28 mouse cellular contexts compared by ENCODE assay signal in the genomic region with DNA sequence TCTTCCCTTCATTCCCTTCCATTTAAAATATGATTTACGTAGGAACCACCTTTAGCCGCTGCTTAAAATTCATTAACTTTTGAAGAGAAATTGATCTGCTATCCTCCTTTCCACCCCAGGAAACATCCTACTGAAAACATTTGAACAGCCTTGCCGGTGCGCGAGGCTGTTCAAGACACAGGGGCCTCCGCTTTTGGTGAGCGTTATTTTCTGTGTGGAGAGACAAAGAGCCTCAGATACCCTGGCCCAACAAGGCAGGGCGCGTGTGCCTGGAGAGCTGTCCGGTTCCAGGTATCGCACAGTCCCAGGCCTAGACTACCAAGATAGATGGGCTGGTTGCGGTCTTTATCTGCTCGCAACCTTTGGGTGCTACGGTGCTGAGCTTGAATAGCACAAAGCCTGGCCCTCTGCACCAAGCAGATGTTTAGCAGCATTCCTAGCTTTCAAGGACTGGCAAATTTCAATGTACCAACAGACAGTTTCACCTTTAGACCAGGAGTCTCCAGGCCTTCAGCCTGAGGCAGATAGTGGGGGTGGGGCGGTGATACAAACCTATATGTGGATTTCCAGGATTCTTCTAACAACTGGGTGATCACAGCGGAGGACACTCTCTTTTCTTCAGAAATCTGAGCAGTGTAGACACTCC. TPM values are rescaled to one million over a fixed set of nuclear protein-coding genes. Genes with fewer than 3 reads are reported as not detected.
DNase-seq lines count a peak whose midpoint lies in the region; ATAC-seq lines count a peak whose summit lies in the region.
"Had no signal": no experiment of that assay in that cellular context is flagged by ENCODE, and none has a peak within 500 bp of the region (broad histone marks: within the 10 kb centered on the region; RNA-seq: fewer than 3 reads in every experiment).

No protein-coding gene starts in this region.

- ATAC-seq in midbrain, embryonic 15.5 days (replicated peaks), result no peak
- no peak for ATAC-seq in forebrain, embryonic 11.5 days (replicated peaks; ENCODE audit: low FRiP score)
- no peak for ATAC-seq in limb, embryonic 11.5 days (ENCODE audit: insufficient number of reproducible peaks, low FRiP score, low TSS enrichment, low read depth)
- ATAC-seq: activated CD4-positive, CD25-positive, alpha-beta regulatory T cell, adult 4 months; Patski had no signal

- no peaks in the 10 kb centered on the region for H3K36me3 ChIP-seq in midbrain, embryonic 10.5 days
- no peaks in the 10 kb centered on the region for H3K36me3 ChIP-seq in midbrain, embryonic 15.5 days (replicated peaks)
- no peaks in the 10 kb centered on the region for H3K36me3 ChIP-seq in forebrain, embryonic 11.5 days (ENCODE audit: control insufficient read depth, insufficient read depth, low read length)
- H3K36me3 ChIP-seq in limb, embryonic 11.5 days (ENCODE audit: control insufficient read depth, insufficient read depth, low read length), result no peaks in the 10 kb centered on the region

- H3K4me1 ChIP-seq in midbrain, embryonic 10.5 days, result peaks cover 36% of the 10 kb centered on the region
- H3K4me1 ChIP-seq in midbrain, embryonic 15.5 days, result peaks cover 8% of the 10 kb centered on the region; the same call in 1 of the 2 replicates
- peaks cover 16% of the 10 kb centered on the region; the same call in 1 of the 2 replicates for H3K4me1 ChIP-seq in forebrain, embryonic 11.5 days (replicated peaks; ENCODE audit: control insufficient read depth, insufficient read depth, low read length)
- H3K4me1 ChIP-seq in limb, embryonic 11.5 days (ENCODE audit: control insufficient read depth, insufficient read depth, low read length), result 0 out of 2 replicates have a peak, but pooled peaks cover under 1% of the 10 kb centered on the region

- no peak overlapping the region for H3K4me3 ChIP-seq in midbrain, embryonic 10.5 days
- no peak overlapping the region for H3K4me3 ChIP-seq in midbrain, embryonic 15.5 days
- H3K4me3 ChIP-seq in forebrain, embryonic 11.5 days (ENCODE audit: low read depth, low read length), result no peak overlapping the region
- H3K4me3 ChIP-seq in limb, embryonic 11.5 days (ENCODE audit: low read depth, low read length), result no peak overlapping the region
- H3K4me3 ChIP-seq: heart, adult 2 months; left cerebral cortex, adult 2 months; megakaryocyte, embryonic 14.5 days; myocyte had no signal

- no peak overlapping the region for H3K4me2 ChIP-seq in midbrain, embryonic 15.5 days
- no peak overlapping the region for H3K4me2 ChIP-seq in forebrain, embryonic 11.5 days (ENCODE audit: low read depth, low read length, severe bottlenecking)
- no peak overlapping the region for H3K4me2 ChIP-seq in limb, embryonic 11.5 days (ENCODE audit: low read depth, severe bottlenecking)
- H3K4me2 ChIP-seq: liver, embryonic 11.5 days had no signal

- no peak overlapping the region for H3K9ac ChIP-seq in midbrain, embryonic 15.5 days
- no peak overlapping the region for H3K9ac ChIP-seq in forebrain, embryonic 11.5 days (ENCODE audit: low read length)
- H3K9ac ChIP-seq in limb, embryonic 11.5 days (ENCODE audit: low read length), result no peak overlapping the region

- DNase-seq in embryo, embryonic 10 days (ENCODE audit: low spot score), result peak; percentile 25
- no peak for DNase-seq in embryo, embryonic 9.5 days (ENCODE audit: extremely low spot score)
- peak; percentile 34 for DNase-seq in midbrain, embryonic 10.5 days (ENCODE audit: low spot score)
- DNase-seq in forebrain, embryonic 11.5 days (ENCODE audit: low spot score), result peak; percentile 53
- peak; percentile 33 for DNase-seq in limb, embryonic 11.5 days (ENCODE audit: low spot score)
- no peak for DNase-seq in thymus, postnatal 0 days (ENCODE audit: low spot score)
- no peak for DNase-seq in adrenal gland, postnatal 10 days
- DNase-seq: adrenal gland, postnatal 14 days; cerebellum, adult 11 months; cerebellum, postnatal 10 days; heart, adult 2 months; heart, postnatal 4 days; kidney, adult 8-10 months; kidney, postnatal 36 days; layer of hippocampus, adult 9-11 months; left cerebral cortex, postnatal 4 days; lung, adult 18-20 months; lung, postnatal 14 days; thymus, postnatal 36 days had no signal

- peaks cover 100% of the 10 kb centered on the region for H3K27me3 ChIP-seq in midbrain, embryonic 10.5 days (ENCODE audit: low read depth, poor library complexity, severe bottlenecking)
- peaks cover 85% of the 10 kb centered on the region for H3K27me3 ChIP-seq in midbrain, embryonic 15.5 days (replicated peaks)
- H3K27me3 ChIP-seq in forebrain, embryonic 11.5 days (ENCODE audit: control insufficient read depth, insufficient read depth, low read length), result peaks cover 52% of the 10 kb centered on the region
- H3K27me3 ChIP-seq in limb, embryonic 11.5 days (ENCODE audit: control insufficient read depth, insufficient read depth, low read length), result peaks cover 63% of the 10 kb centered on the region

- H3K9me3 ChIP-seq in midbrain, embryonic 10.5 days (replicated peaks), result no peaks in the 10 kb centered on the region
- no peaks in the 10 kb centered on the region for H3K9me3 ChIP-seq in midbrain, embryonic 15.5 days
- H3K9me3 ChIP-seq in forebrain, embryonic 11.5 days (ENCODE audit: control insufficient read depth, low read length), result no peaks in the 10 kb centered on the region
- no peaks in the 10 kb centered on the region for H3K9me3 ChIP-seq in limb, embryonic 11.5 days (ENCODE audit: control insufficient read depth, low read length)
- H3K9me3 ChIP-seq: megakaryocyte, embryonic 14.5 days had no signal

- WGBS in midbrain, embryonic 10.5 days, result 5% methylated on average over 16 of the region's 16 CpGs
- 8% methylated on average over 16 of the region's 16 CpGs for WGBS in midbrain, embryonic 15.5 days
- WGBS in forebrain, embryonic 11.5 days, result 8% methylated on average over 16 of the region's 16 CpGs
- WGBS in limb, embryonic 11.5 days, result 4% methylated on average over 16 of the region's 16 CpGs

- no peak overlapping the region for H3K27ac ChIP-seq in midbrain, embryonic 10.5 days (replicated peaks)
- no peak overlapping the region for H3K27ac ChIP-seq in midbrain, embryonic 15.5 days
- H3K27ac ChIP-seq in forebrain, embryonic 11.5 days (ENCODE audit: low read depth, low read length), result no peak overlapping the region
- no peak overlapping the region for H3K27ac ChIP-seq in limb, embryonic 11.5 days (replicated peaks; ENCODE audit: low read depth, low read length)
- H3K27ac ChIP-seq: heart, adult 2 months; left cerebral cortex, adult 2 months had no signal

RNA-seq across cellular contexts. Expression of a gene that starts 2.4 kb away (rescaled TPM):
- 5.0 and 9.8 TPM in 2 replicates for polyA plus RNA-seq in midbrain, embryonic 10.5 days (2016; fragmentation: Nextera tagmentation; extraction: Ambion mirVana)
- 4.1 and 4.2 TPM in 2 replicates for polyA plus RNA-seq in midbrain, embryonic 15.5 days (2015; fragmentation: Nextera tagmentation; extraction: Ambion mirVana)
- 47.5 and 51.5 TPM in 2 replicates for polyA plus RNA-seq in forebrain, embryonic 11.5 days (2014; fragmentation: Nextera tagmentation; extraction: Ambion mirVana)
- 0.17 TPM in 1 of 2 replicates, not detected in the other for polyA plus RNA-seq in limb, embryonic 11.5 days (2014; fragmentation: Nextera tagmentation; extraction: Ambion mirVana)
- 5.4 and 6.7 TPM in 2 replicates for polyA plus RNA-seq in thymus, postnatal 0 days (2015; fragmentation: Nextera tagmentation; extraction: Ambion mirVana)
- total RNA-seq in adrenal gland, postnatal 10 days (2021), result not detected
- total RNA-seq: adrenal gland, postnatal 14 days; gastrocnemius, adult 8-10 months; heart, adult 2 months; heart, postnatal 4 days had no signal
- polyA plus RNA-seq: heart, adult 2 months; heart, embryonic 14.5 days; myocyte; Patski had no signal

Comparison
In these comparisons a context has a peak if more than half of its experiments do, and no peak if none do; other contexts are left out.
1. DNase-seq: peak in embryo, embryonic 10 days (single experiment), midbrain, embryonic 10.5 days (single experiment), forebrain, embryonic 11.5 days (single experiment) and limb, embryonic 11.5 days (single experiment); none in embryo, embryonic 9.5 days (single experiment), thymus, postnatal 0 days (single experiment) and adrenal gland, postnatal 10 days (single experiment).